18 mouse cellular contexts compared by ENCODE assay signal in the genomic region with DNA sequence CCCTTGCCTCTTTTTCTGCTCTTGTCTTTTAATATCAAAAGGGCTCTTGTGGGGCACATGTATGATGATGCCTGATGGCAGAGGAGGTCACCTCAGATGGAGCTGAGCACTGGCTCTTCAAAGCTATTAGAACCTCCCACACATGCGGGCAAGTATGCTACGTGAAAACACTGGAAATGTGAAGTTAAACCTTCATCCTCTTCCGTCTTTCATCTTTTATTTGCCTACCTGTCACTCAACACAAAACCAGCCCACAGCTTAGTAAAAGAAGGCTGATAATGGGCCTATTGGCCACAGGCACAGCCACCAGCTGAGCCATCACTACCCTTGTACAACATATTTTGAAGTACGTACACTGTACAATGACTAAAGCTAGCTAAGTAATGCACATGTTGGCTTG. TPM values are rescaled to one million over a fixed set of nuclear protein-coding genes. Genes with fewer than 3 reads are reported as not detected.
DNase-seq lines count a peak whose midpoint lies in the region; ATAC-seq and TF ChIP-seq lines count a peak whose summit lies in the region.
"Had no signal": no experiment of that assay in that cellular context is flagged by ENCODE, and none has a peak within 500 bp of the region (broad histone marks: within the 10 kb centered on the region; RNA-seq: fewer than 3 reads in every experiment).

No protein-coding gene starts in this region.

- ATAC-seq in liver, embryonic 11.5 days (replicated peaks; ENCODE audit: low FRiP score), result no peak
- ATAC-seq in liver, postnatal 0 days, result no peak
- ATAC-seq in liver, embryonic 15.5 days (ENCODE audit: insufficient read depth), result no peak
- ATAC-seq: forebrain, embryonic 13.5 days had no signal

- 0 out of 2 replicates have a peak, but pooled peaks cover 3% of the 10 kb centered on the region for H3K36me3 ChIP-seq in liver, embryonic 11.5 days (ENCODE audit: control insufficient read depth, insufficient read depth, low read length)
- no peaks in the 10 kb centered on the region; the same call in none of the 2 replicates for H3K36me3 ChIP-seq in liver, postnatal 0 days (replicated peaks; ENCODE audit: insufficient read depth, low read length)
- peaks cover 25% of the 10 kb centered on the region for H3K36me3 ChIP-seq in liver, embryonic 15.5 days (replicated peaks)
- H3K36me3 ChIP-seq: hindbrain, embryonic 13.5 days had no signal

- TF ChIP-seq POLR2A in bone marrow macrophage, adult 2 months (IDR thresholded peaks at IDR 0.05; ENCODE audit: borderline replicate concordance, low read depth, low read length), result no peak

- no peak overlapping the region for H3K4me2 ChIP-seq in liver, embryonic 11.5 days
- H3K4me2 ChIP-seq in liver, postnatal 0 days (ENCODE audit: low read depth, low read length), result no peak overlapping the region; the same call in none of the 2 replicates
- peak overlapping the region; percentile 35 for H3K4me2 ChIP-seq in liver, embryonic 15.5 days
- H3K4me2 ChIP-seq: forebrain, embryonic 13.5 days; hindbrain, embryonic 13.5 days had no signal

- H3K9me3 ChIP-seq in liver, embryonic 11.5 days (ENCODE audit: control insufficient read depth, low read length), result no peaks in the 10 kb centered on the region
- H3K9me3 ChIP-seq in liver, postnatal 0 days (ENCODE audit: low read length), result no peaks in the 10 kb centered on the region
- no peaks in the 10 kb centered on the region for H3K9me3 ChIP-seq in liver, embryonic 15.5 days (replicated peaks)
- H3K9me3 ChIP-seq: forebrain, embryonic 13.5 days; hindbrain, embryonic 13.5 days had no signal

- 74% methylated on average over 4 of the region's 4 CpGs for WGBS in liver, embryonic 11.5 days
- 65% methylated on average over 4 of the region's 4 CpGs for WGBS in liver, postnatal 0 days (ENCODE audit: insufficient replicate concordance)
- WGBS in liver, embryonic 15.5 days (ENCODE audit: insufficient replicate concordance), result 66% methylated on average over 4 of the region's 4 CpGs

- no peak overlapping the region for H3K4me3 ChIP-seq in liver, embryonic 11.5 days (ENCODE audit: low read depth, low read length)
- H3K4me3 ChIP-seq in liver, postnatal 0 days (ENCODE audit: low read depth, low read length), result no peak overlapping the region
- no peak overlapping the region for H3K4me3 ChIP-seq in bone marrow macrophage, adult 2 months (ENCODE audit: insufficient read depth, low read length)
- no peak overlapping the region for H3K4me3 ChIP-seq in liver, embryonic 15.5 days (replicated peaks)
- H3K4me3 ChIP-seq: embryonic facial prominence, embryonic 10.5 days; forebrain, embryonic 13.5 days; hindbrain, embryonic 13.5 days had no signal

- H3K27ac ChIP-seq in liver, embryonic 11.5 days (ENCODE audit: low read depth, low read length), result peak overlapping the region; percentile 63; the same call in 1 of the 2 replicates
- no peak overlapping the region for H3K27ac ChIP-seq in liver, postnatal 0 days (ENCODE audit: low read depth)
- H3K27ac ChIP-seq in bone marrow macrophage, adult 2 months (ENCODE audit: insufficient read depth, low read depth, low read length), result 0 out of 2 replicates have a peak overlapping the region, but pooled peaks have one; percentile 16
- peak overlapping the region; percentile 63 for H3K27ac ChIP-seq in liver, embryonic 15.5 days (replicated peaks)
- H3K27ac ChIP-seq: embryonic facial prominence, embryonic 10.5 days; forebrain, embryonic 13.5 days; hindbrain, embryonic 13.5 days had no signal

- H3K9ac ChIP-seq in liver, embryonic 11.5 days (ENCODE audit: low read depth, low read length), result no peak overlapping the region
- H3K9ac ChIP-seq in liver, postnatal 0 days (replicated peaks), result no peak overlapping the region
- H3K9ac ChIP-seq in liver, embryonic 15.5 days, result peak overlapping the region; percentile 33; the same call in 1 of the 2 replicates
- H3K9ac ChIP-seq: forebrain, embryonic 13.5 days; hindbrain, embryonic 13.5 days had no signal

- DNase-seq in liver, embryonic 11.5 days (ENCODE audit: low spot score), result no peak
- no peak for DNase-seq in liver, postnatal 0 days
- peak; percentile 62 for DNase-seq in CD4-positive, CD25-positive, alpha-beta regulatory T cell, adult 2 months (ENCODE audit: low read depth, low spot score)
- no peak for DNase-seq in urinary bladder, postnatal 36 days (ENCODE audit: low spot score in 2 of 2)
- no peak for DNase-seq in neural tube, embryonic 10.5 days (ENCODE audit: extremely low spot score, low spot score)
- no peak for DNase-seq in thymus, postnatal 0 days (ENCODE audit: low spot score)
- DNase-seq: adrenal gland, postnatal 10 days; cerebellum, adult 18-20 months; cerebellum, adult 9-11 months; cerebellum, postnatal 36 days; gastrocnemius, postnatal 36 days; heart, adult 11 months; heart, postnatal 10 days had no signal

- peaks cover 39% of the 10 kb centered on the region for H3K4me1 ChIP-seq in liver, embryonic 11.5 days (replicated peaks; ENCODE audit: control insufficient read depth, insufficient read depth, low read length)
- H3K4me1 ChIP-seq in liver, postnatal 0 days (ENCODE audit: insufficient read depth), result peaks cover 38% of the 10 kb centered on the region
- peaks cover 46% of the 10 kb centered on the region for H3K4me1 ChIP-seq in bone marrow macrophage, adult 2 months (ENCODE audit: control insufficient read depth, insufficient read depth, low read length)
- H3K4me1 ChIP-seq in liver, embryonic 15.5 days (replicated peaks), result peaks cover 70% of the 10 kb centered on the region

- TF ChIP-seq EP300 in liver, postnatal 0 days (IDR thresholded peaks at IDR 0.05; ENCODE audit: low read depth), result no peak

- H3K27me3 ChIP-seq in liver, embryonic 11.5 days (replicated peaks; ENCODE audit: control insufficient read depth, insufficient read depth, low read length), result no peaks in the 10 kb centered on the region
- no peaks in the 10 kb centered on the region for H3K27me3 ChIP-seq in liver, postnatal 0 days (ENCODE audit: insufficient read depth, low read length)
- no peaks in the 10 kb centered on the region for H3K27me3 ChIP-seq in liver, embryonic 15.5 days
- H3K27me3 ChIP-seq: forebrain, embryonic 13.5 days; hindbrain, embryonic 13.5 days had no signal

- TF ChIP-seq CTCF in liver, postnatal 0 days (IDR thresholded peaks at IDR 0.05; ENCODE audit: low read depth), result no peak
- TF ChIP-seq CTCF in bone marrow macrophage, adult 2 months (IDR thresholded peaks at IDR 0.05; ENCODE audit: low read depth, low read length), result no peak

RNA-seq across cellular contexts. Expression of a gene that starts 20.0 kb away (rescaled TPM):
- 43.1 and 44.3 TPM in 2 replicates for polyA plus RNA-seq in liver, embryonic 11.5 days (2014; fragmentation: Nextera tagmentation; extraction: Ambion mirVana)
- 9.1 and 10.7 TPM in 2 replicates for polyA plus RNA-seq in liver, postnatal 0 days (2015; fragmentation: Nextera tagmentation; extraction: Ambion mirVana)
- 160 and 169 TPM in 2 replicates for polyA plus RNA-seq in bone marrow macrophage, adult 2 months (2012; ENCODE audit: insufficient read depth, insufficient read length, missing spikeins)
- polyA plus RNA-seq in liver, embryonic 15.5 days (2015; fragmentation: Nextera tagmentation; extraction: Ambion mirVana), result 28.9 and 29.2 TPM in 2 replicates
- polyA plus RNA-seq in thymus, postnatal 0 days (2015; fragmentation: Nextera tagmentation; extraction: Ambion mirVana), result 14.4 and 25.8 TPM in 2 replicates

RNA-seq across cellular contexts. Expression of a gene that starts 46.4 kb away (rescaled TPM):
- 1,011 and 1,028 TPM in 2 replicates for polyA plus RNA-seq in liver, embryonic 11.5 days (2014; fragmentation: Nextera tagmentation; extraction: Ambion mirVana)
- 587 and 618 TPM in 2 replicates for polyA plus RNA-seq in liver, postnatal 0 days (2015; fragmentation: Nextera tagmentation; extraction: Ambion mirVana)
- 256 and 349 TPM in 2 replicates for polyA plus RNA-seq in bone marrow macrophage, adult 2 months (2012; ENCODE audit: insufficient read depth, insufficient read length, missing spikeins)
- polyA plus RNA-seq in liver, embryonic 15.5 days (2015; fragmentation: Nextera tagmentation; extraction: Ambion mirVana), result 368 and 453 TPM in 2 replicates
- 828 and 912 TPM in 2 replicates for polyA plus RNA-seq in thymus, postnatal 0 days (2015; fragmentation: Nextera tagmentation; extraction: Ambion mirVana)
